Mouse (Mus musculus): ENCODE data around the gene Asb4. TPM values are rescaled to one million over a fixed set of nuclear protein-coding genes. Genes with fewer than 3 reads are reported as not detected.

The Asb4 gene
- polyA plus RNA-seq, 1 experiment = 0.01 TPM

DNA sequence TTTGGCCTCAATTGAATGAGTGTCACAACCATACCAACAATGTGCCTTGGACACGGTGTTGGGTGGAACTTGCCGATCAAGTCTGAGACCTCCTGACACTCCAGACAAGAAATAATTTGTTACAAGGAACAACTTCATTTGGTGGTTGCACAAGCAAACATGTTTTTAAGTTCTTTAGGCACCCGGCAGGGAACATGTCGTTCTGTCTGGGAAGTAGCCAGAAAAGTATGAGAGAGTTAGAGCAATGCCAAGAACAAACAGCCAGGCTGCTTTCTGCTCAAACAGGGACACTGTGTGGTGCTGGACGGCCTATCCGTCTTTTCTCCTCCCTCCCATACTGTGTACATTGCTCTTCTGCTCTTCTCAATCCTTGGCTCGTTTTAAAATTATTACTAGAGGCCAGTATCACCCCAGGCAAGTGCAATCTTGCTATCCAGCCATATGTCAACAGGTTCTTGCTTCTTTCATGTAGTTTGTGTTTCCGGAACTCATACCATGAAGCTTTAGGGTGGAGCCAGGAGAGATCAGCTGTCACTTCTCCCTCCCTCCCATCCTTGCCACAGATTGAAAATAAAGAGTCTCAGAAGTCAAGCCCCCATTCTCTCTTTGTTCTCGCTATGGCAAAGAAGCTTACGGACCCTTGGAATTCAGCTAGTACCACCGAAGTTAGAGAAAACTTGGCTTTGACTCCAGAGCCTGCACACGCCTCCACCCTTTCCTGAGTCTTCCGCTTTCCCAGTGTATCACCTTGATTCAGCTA, 60.1 kb downstream of the Asb4 start:
- Histone ChIP-seq H3ac (ENCODE audit: control insufficient read depth, insufficient read length) (no peak overlapping the region), H3K79me2 (ENCODE audit: control insufficient read depth, insufficient read depth) (no peaks in the 10 kb centered on the region), H3K4me3 (no peak overlapping the region), H3K27me3 (ENCODE audit: control insufficient read depth, insufficient read depth, insufficient read length) (no peaks in the 10 kb centered on the region), H3K36me3 (ENCODE audit: control insufficient read depth, insufficient read depth) (no peaks in the 10 kb centered on the region), H3K4me2 (ENCODE audit: low read depth) (peak overlapping the region; percentile 70)
- TF ChIP-seq TCF12 (IDR thresholded peaks at IDR 0.05; ENCODE audit: insufficient read depth, poor library complexity, severe bottlenecking) (no peak), E2F4 (IDR thresholded peaks at IDR 0.05; ENCODE audit: insufficient read depth) (no peak), POLR2AphosphoS2 (IDR thresholded peaks at IDR 0.05; ENCODE audit: insufficient read length, low read depth) (no peak), CEBPB (IDR thresholded peaks at IDR 0.05; ENCODE audit: insufficient read depth, poor library complexity, severe bottlenecking) (no peak), MAX (IDR thresholded peaks at IDR 0.05; ENCODE audit: low read depth) (no peak), SRF (IDR thresholded peaks at IDR 0.05; ENCODE audit: control insufficient read depth, insufficient read length, low read depth) (no peak), POLR2A (IDR thresholded peaks at IDR 0.05; ENCODE audit: insufficient read length, low read depth) (no peak), MYOD1 (IDR thresholded peaks at IDR 0.05; ENCODE audit: control insufficient read depth in 1 of 3, insufficient read length in 2 of 3, low read depth in 2 of 3) (no peak), MYOG (IDR thresholded peaks at IDR 0.05; ENCODE audit: control insufficient read depth in 1 of 3, insufficient read depth in 1 of 3, insufficient read length in 2 of 3, low read depth in 2 of 3) (no peak), REST (IDR thresholded peaks at IDR 0.05; ENCODE audit: insufficient read depth, insufficient read length) (no peak), USF1 (IDR thresholded peaks at IDR 0.05; ENCODE audit: low read depth) (no peak), TCF3 (IDR thresholded peaks at IDR 0.05; ENCODE audit: insufficient read length, low read depth) (no peak)

DNA sequence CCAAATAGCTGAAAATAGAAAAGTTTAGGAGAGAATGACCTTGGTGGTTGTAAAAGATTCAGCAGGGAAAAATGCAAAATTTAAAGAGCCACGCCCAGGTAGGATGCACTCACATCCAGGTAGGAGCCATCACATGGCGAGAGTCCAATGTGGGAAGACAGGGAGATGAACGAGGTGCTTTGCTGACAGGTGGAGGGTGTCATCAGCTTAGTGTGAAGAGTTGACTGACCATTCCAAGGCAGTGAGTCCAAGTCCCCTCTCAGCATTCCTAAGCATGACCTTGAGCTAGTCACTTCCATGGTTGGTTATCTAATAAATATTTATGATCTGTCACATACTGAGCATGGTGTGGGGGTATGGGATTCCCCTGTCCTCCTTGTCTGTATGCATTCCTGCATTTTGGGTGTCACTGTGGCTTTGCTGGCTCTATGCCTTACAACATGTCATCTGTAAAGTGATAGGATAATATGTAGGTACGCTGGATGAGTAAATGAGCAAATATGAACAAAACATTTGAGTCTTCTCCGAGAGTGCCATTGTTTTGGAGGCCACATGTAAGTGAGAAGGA, 61.2 kb downstream of the Asb4 start:
- Histone ChIP-seq H3K27me3 (ENCODE audit: control insufficient read depth, insufficient read depth, insufficient read length) (no peaks in the 10 kb centered on the region), H3K79me2 (ENCODE audit: control insufficient read depth, insufficient read depth) (no peaks in the 10 kb centered on the region), H3K36me3 (ENCODE audit: control insufficient read depth, insufficient read depth) (no peaks in the 10 kb centered on the region), H3ac (ENCODE audit: control insufficient read depth, insufficient read length) (no peak overlapping the region), H3K4me3 (no peak overlapping the region), H3K4me2 (ENCODE audit: low read depth) (no peak overlapping the region)
- TF ChIP-seq USF1 (IDR thresholded peaks at IDR 0.05; ENCODE audit: low read depth) (no peak), POLR2AphosphoS2 (IDR thresholded peaks at IDR 0.05; ENCODE audit: insufficient read length, low read depth) (no peak), POLR2A (IDR thresholded peaks at IDR 0.05; ENCODE audit: insufficient read length, low read depth) (no peak), E2F4 (IDR thresholded peaks at IDR 0.05; ENCODE audit: insufficient read depth) (no peak), SRF (IDR thresholded peaks at IDR 0.05; ENCODE audit: control insufficient read depth, insufficient read length, low read depth) (no peak), REST (IDR thresholded peaks at IDR 0.05; ENCODE audit: insufficient read depth, insufficient read length) (no peak), MYOG (IDR thresholded peaks at IDR 0.05; ENCODE audit: control insufficient read depth in 1 of 3, insufficient read depth in 1 of 3, insufficient read length in 2 of 3, low read depth in 2 of 3) (no peak), CEBPB (IDR thresholded peaks at IDR 0.05; ENCODE audit: insufficient read depth, poor library complexity, severe bottlenecking) (no peak)

DNA sequence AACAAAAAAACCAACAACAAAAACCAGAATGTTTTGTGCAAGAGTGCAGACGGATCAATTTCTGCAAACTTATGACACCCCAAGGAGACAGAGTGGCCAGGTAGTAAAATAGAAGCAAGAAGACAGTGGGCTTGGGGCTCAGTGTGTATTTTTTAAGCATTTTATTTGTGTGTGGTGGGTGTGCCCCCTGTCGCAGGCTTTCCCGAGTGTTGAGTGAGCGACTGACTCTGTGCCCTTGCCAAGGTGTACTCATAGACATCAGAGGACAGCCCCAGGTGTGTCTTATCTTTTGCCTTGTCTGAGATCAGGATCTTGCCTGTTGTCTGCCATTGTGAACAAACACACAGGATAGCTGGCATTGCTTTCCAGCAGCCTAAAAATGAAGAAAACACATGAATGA, 63.8 kb downstream of the Asb4 start:
- TF ChIP-seq SRF (IDR thresholded peaks at IDR 0.05; ENCODE audit: control insufficient read depth, insufficient read length, low read depth) (no peak), MYOG (IDR thresholded peaks at IDR 0.05; ENCODE audit: control insufficient read depth in 1 of 3, insufficient read depth in 1 of 3, insufficient read length in 2 of 3, low read depth in 2 of 3) (no peak), E2F4 (IDR thresholded peaks at IDR 0.05; ENCODE audit: insufficient read depth) (no peak), REST (IDR thresholded peaks at IDR 0.05; ENCODE audit: insufficient read depth, insufficient read length) (no peak)
- Histone ChIP-seq H3K36me3 (ENCODE audit: control insufficient read depth, insufficient read depth) (no peaks in the 10 kb centered on the region), H3K4me3 (no peak overlapping the region), H3ac (ENCODE audit: control insufficient read depth, insufficient read length) (no peak overlapping the region), H3K4me2 (ENCODE audit: low read depth) (no peak overlapping the region), H3K79me2 (ENCODE audit: control insufficient read depth, insufficient read depth) (no peaks in the 10 kb centered on the region), H3K27me3 (ENCODE audit: control insufficient read depth, insufficient read depth, insufficient read length) (no peaks in the 10 kb centered on the region)

DNA sequence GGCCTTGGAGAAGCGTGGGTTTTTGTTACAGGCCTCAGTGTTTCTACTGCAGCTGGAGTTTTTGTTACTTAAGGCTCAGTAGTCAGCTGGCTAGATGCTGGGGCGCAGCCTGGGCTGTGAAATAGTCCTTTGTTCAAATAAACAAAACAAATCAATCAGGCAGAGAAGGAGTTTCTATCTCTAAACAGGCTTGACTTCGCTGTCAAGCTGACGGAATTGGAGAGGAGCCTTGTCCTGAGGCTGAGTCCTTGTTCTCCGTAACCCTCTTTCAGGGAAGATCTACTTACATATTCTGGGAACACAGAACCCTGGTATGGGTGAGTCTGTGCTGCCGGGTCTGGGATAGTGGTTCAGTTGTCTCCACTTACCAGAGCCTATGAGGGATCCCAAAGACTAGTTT, 64.4 kb downstream of the Asb4 start:
- no peaks in the 10 kb centered on the region for H3K79me2 ChIP-seq (ENCODE audit: control insufficient read depth, insufficient read depth)
- no peaks in the 10 kb centered on the region for H3K36me3 ChIP-seq (ENCODE audit: control insufficient read depth, insufficient read depth)
- H3K4me3 ChIP-seq = no peak overlapping the region
- no peak overlapping the region for H3K4me2 ChIP-seq (ENCODE audit: low read depth)
- no peak for TF ChIP-seq MYOG (IDR thresholded peaks at IDR 0.05; ENCODE audit: control insufficient read depth in 1 of 3, insufficient read depth in 1 of 3, insufficient read length in 2 of 3, low read depth in 2 of 3)
- no peak for TF ChIP-seq TCF3 (IDR thresholded peaks at IDR 0.05; ENCODE audit: insufficient read length, low read depth)
- no peak for TF ChIP-seq POLR2A (IDR thresholded peaks at IDR 0.05; ENCODE audit: insufficient read length, low read depth)
- TF ChIP-seq POLR2AphosphoS2 (IDR thresholded peaks at IDR 0.05; ENCODE audit: insufficient read length, low read depth) = no peak
- TF ChIP-seq USF1 (IDR thresholded peaks at IDR 0.05; ENCODE audit: low read depth) = no peak
- no peak for TF ChIP-seq CEBPB (IDR thresholded peaks at IDR 0.05; ENCODE audit: insufficient read depth, poor library complexity, severe bottlenecking)
- no peak for TF ChIP-seq MYOD1 (IDR thresholded peaks at IDR 0.05; ENCODE audit: control insufficient read depth in 1 of 3, insufficient read length in 2 of 3, low read depth in 2 of 3)
- TF ChIP-seq MAX (IDR thresholded peaks at IDR 0.05; ENCODE audit: low read depth) = no peak
- TF ChIP-seq TCF12 (IDR thresholded peaks at IDR 0.05; ENCODE audit: insufficient read depth, poor library complexity, severe bottlenecking) = no peak
- TF ChIP-seq REST (IDR thresholded peaks at IDR 0.05; ENCODE audit: insufficient read depth, insufficient read length) = no peak
- no peak for TF ChIP-seq E2F4 (IDR thresholded peaks at IDR 0.05; ENCODE audit: insufficient read depth)
- TF ChIP-seq SRF (IDR thresholded peaks at IDR 0.05; ENCODE audit: control insufficient read depth, insufficient read length, low read depth) = no peak
- H3ac ChIP-seq (ENCODE audit: control insufficient read depth, insufficient read length) = no peak overlapping the region
- no peaks in the 10 kb centered on the region for H3K27me3 ChIP-seq (ENCODE audit: control insufficient read depth, insufficient read depth, insufficient read length)

Measured in myocyte (in vitro differentiated cells).